Mouse (Mus musculus) embryonic facial prominence, embryonic 13.5 days (tissue): ENCODE data around the gene Shld1. TPM values are rescaled to one million over a fixed set of nuclear protein-coding genes. Genes with fewer than 3 reads are reported as not detected.

Source experiments
- ATAC-seq: fragments of 200-750 bp; cut with Nextera tagmentation; 2 replicates; pipeline ENCODE4 v1.8.0; 2017; ENCODE audit warnings: low read depth; ENCODE audit not compliant: insufficient number of reproducible peaks, insufficient read depth, low FRiP score, low TSS enrichment
- H3K27ac ChIP-seq: fragments of 300-500 bp; sonication (generic); 2 replicates; pipeline ENCODE4 v1.5.1; 2015; ENCODE audit warnings: moderate library complexity, mild to moderate bottlenecking, inconsistent platforms
- H3K27me3 ChIP-seq: fragments of 300-500 bp; sonication (generic); 2 replicates; pipeline ENCODE4 v1.6.1; 2015; ENCODE audit warnings: mild to moderate bottlenecking, inconsistent platforms
- H3K36me3 ChIP-seq: fragments of 300-500 bp; sonication (generic); 2 replicates; pipeline ENCODE4 v1.6.1; 2015; ENCODE audit warnings: mild to moderate bottlenecking, inconsistent platforms
- H3K4me1 ChIP-seq: fragments of 300-500 bp; sonication (generic); 2 replicates; pipeline ENCODE4 v1.6.1; 2015; ENCODE audit warnings: inconsistent platforms
- H3K4me2 ChIP-seq: fragments of 300-500 bp; sonication (generic); 2 replicates; pipeline ENCODE4 v1.6.1; 2015; ENCODE audit warnings: moderate library complexity, mild to moderate bottlenecking, inconsistent platforms
- H3K4me3 ChIP-seq: fragments of 300-500 bp; sonication (generic); 2 replicates; pipeline ENCODE4 v1.5.1; 2015; ENCODE audit warnings: mild to moderate bottlenecking, inconsistent platforms
- H3K9ac ChIP-seq: fragments of 300-500 bp; sonication (generic); 2 replicates; pipeline ENCODE4 v1.6.1; 2015; ENCODE audit warnings: mild to moderate bottlenecking, inconsistent platforms
- H3K9me3 ChIP-seq: fragments of 300-500 bp; sonication (generic); 2 replicates; pipeline ENCODE4 v1.6.1; 2016; ENCODE audit warnings: inconsistent platforms
- WGBS: fragments of 180-500 bp; shearing (Covaris S2); methylation state at CpG from one replicate; pipeline ENCODE4 v1.1.7; 2015; ENCODE audit warnings: mixed read lengths; 5-methylcytosine and 5-hydroxymethylcytosine counted together
- polyA plus RNA-seq: library from polyadenylated mRNA; unstranded; fragments of >200 nt; fragmentation: Nextera tagmentation; extraction: Ambion mirVana; gene quantifications from 2 replicates; pipeline ENCODE4 v1.2.1, GENCODE M21; 2015

The Shld1 gene
- polyA plus RNA-seq, 1 experiment from 2014 or later: 15.0 TPM

GRCm38 (mm10) chr2:132725376-132725905, 38.7 kb downstream of the Shld1 start:
- Histone ChIP-seq H3K9ac (no peak overlapping the region), H3K4me3 (no peak overlapping the region), H3K36me3 (no peaks in the 10 kb centered on the region), H3K27me3 (no peaks in the 10 kb centered on the region), H3K4me2 (no peak overlapping the region), H3K4me1 (peaks cover 11% of the 10 kb centered on the region), H3K27ac (no peak overlapping the region), H3K9me3 (no peaks in the 10 kb centered on the region)
- ATAC-seq: no peak
- 90% methylated on average over 9 of the region's 9 CpGs for WGBS

- Histone ChIP-seq H3K4me1 (peaks cover 8% of the 10 kb centered on the region), H3K27ac (no peak overlapping the region), H3K9me3 (no peaks in the 10 kb centered on the region), H3K36me3 (no peaks in the 10 kb centered on the region), H3K27me3 (no peaks in the 10 kb centered on the region), H3K9ac (no peak overlapping the region), H3K4me2 (no peak overlapping the region), H3K4me3 (no peak overlapping the region)
- 74% methylated on average over 2 of the region's 2 CpGs for WGBS
- no peak for ATAC-seq
These were observed 39.4 kb downstream of the Shld1 start for GRCm38 (mm10) chr2:132726156-132726555.

- Histone ChIP-seq H3K27me3 (no peaks in the 10 kb centered on the region), H3K4me1 (no peaks in the 10 kb centered on the region), H3K4me3 (no peak overlapping the region), H3K9ac (no peak overlapping the region), H3K27ac (no peak overlapping the region), H3K4me2 (no peak overlapping the region), H3K9me3 (no peaks in the 10 kb centered on the region), H3K36me3 (no peaks in the 10 kb centered on the region)
- 85% methylated on average over 5 of the region's 5 CpGs for WGBS
- no peak for ATAC-seq
These were observed 46.2 kb downstream of the Shld1 start for GRCm38 (mm10) chr2:132732940-132733339.

GRCm38 (mm10) chr2:132733603-132734573, 47.2 kb downstream of the Shld1 start:
- WGBS: 91% methylated on average over 10 of the region's 10 CpGs
- no peak for ATAC-seq

GRCm38 (mm10) chr2:132738816-132739432, 52.2 kb downstream of the Shld1 start:
- no peak overlapping the region for H3K9ac ChIP-seq
- no peaks in the 10 kb centered on the region for H3K27me3 ChIP-seq
- 52% methylated on average over 2 of the region's 2 CpGs for WGBS
- 0 out of 2 replicates have a peak, but pooled peaks cover 4% of the 10 kb centered on the region for H3K4me1 ChIP-seq
- H3K4me2 ChIP-seq: no peak overlapping the region
- no peaks in the 10 kb centered on the region for H3K36me3 ChIP-seq
- no peak for ATAC-seq
- no peaks in the 10 kb centered on the region for H3K9me3 ChIP-seq
- no peak overlapping the region for H3K27ac ChIP-seq
- H3K4me3 ChIP-seq: no peak overlapping the region

More at GRCm38 (mm10) chr2:132733603-132734573, 47.2 kb downstream of the Shld1 start:
- Histone ChIP-seq H3K9me3 (no peaks in the 10 kb centered on the region), H3K4me1 (no peaks in the 10 kb centered on the region), H3K4me2 (no peak overlapping the region), H3K36me3 (no peaks in the 10 kb centered on the region), H3K9ac (no peak overlapping the region), H3K27me3 (no peaks in the 10 kb centered on the region), H3K4me3 (no peak overlapping the region), H3K27ac (no peak overlapping the region)

GRCm38 (mm10) chr2:132741862-132742347, 55.2 kb downstream of the Shld1 start:
- H3K4me1 ChIP-seq: 0 out of 2 replicates have a peak, but pooled peaks cover 4% of the 10 kb centered on the region
- no peak overlapping the region for H3K4me3 ChIP-seq
- no peaks in the 10 kb centered on the region for H3K27me3 ChIP-seq
- no peak overlapping the region for H3K27ac ChIP-seq
- H3K4me2 ChIP-seq: no peak overlapping the region
- no peaks in the 10 kb centered on the region for H3K36me3 ChIP-seq
- H3K9me3 ChIP-seq: no peaks in the 10 kb centered on the region
- no peak for ATAC-seq
- no peak overlapping the region for H3K9ac ChIP-seq
- WGBS: 58% methylated on average over 8 of the region's 8 CpGs

GRCm38 (mm10) chr2:132744866-132745265, 58.1 kb downstream of the Shld1 start:
- Histone ChIP-seq H3K9ac (no peak overlapping the region), H3K4me2 (no peak overlapping the region), H3K4me3 (no peak overlapping the region), H3K9me3 (no peaks in the 10 kb centered on the region), H3K4me1 (0 out of 2 replicates have a peak, but pooled peaks cover 4% of the 10 kb centered on the region), H3K27me3 (no peaks in the 10 kb centered on the region), H3K36me3 (no peaks in the 10 kb centered on the region), H3K27ac (no peak overlapping the region)
- ATAC-seq: no peak
- WGBS: 83% methylated on average over 5 of the region's 5 CpGs

GRCm38 (mm10) chr2:132746108-132746507, 59.4 kb downstream of the Shld1 start:
- WGBS: 85% methylated on average over 3 of the region's 3 CpGs
- Histone ChIP-seq H3K9me3 (no peaks in the 10 kb centered on the region), H3K9ac (no peak overlapping the region), H3K4me1 (0 out of 2 replicates have a peak, but pooled peaks cover 4% of the 10 kb centered on the region), H3K36me3 (peaks cover 9% of the 10 kb centered on the region; the same call in 1 of the 2 replicates), H3K27ac (no peak overlapping the region), H3K4me2 (no peak overlapping the region), H3K27me3 (no peaks in the 10 kb centered on the region), H3K4me3 (no peak overlapping the region)
- no peak for ATAC-seq

GRCm38 (mm10) chr2:132750726-132751125, 64.0 kb downstream of the Shld1 start:
- H3K4me1 ChIP-seq: no peaks in the 10 kb centered on the region
- H3K27me3 ChIP-seq: no peaks in the 10 kb centered on the region
- H3K36me3 ChIP-seq: peaks cover 10% of the 10 kb centered on the region; the same call in 1 of the 2 replicates
- H3K4me3 ChIP-seq: no peak overlapping the region
- no peak overlapping the region for H3K4me2 ChIP-seq
- H3K27ac ChIP-seq: no peak overlapping the region
- no peaks in the 10 kb centered on the region for H3K9me3 ChIP-seq
- ATAC-seq: no peak
- no peak overlapping the region for H3K9ac ChIP-seq

GRCm38 (mm10) chr2:132751141-132752066, 64.7 kb downstream of the Shld1 start:
- no peaks in the 10 kb centered on the region for H3K4me1 ChIP-seq
- H3K9me3 ChIP-seq: no peaks in the 10 kb centered on the region
- ATAC-seq: 0 out of 2 replicates have a peak, but pooled peaks have one; percentile 15
- no peak overlapping the region for H3K27ac ChIP-seq
- no peak overlapping the region for H3K4me2 ChIP-seq
- 56% methylated on average over 15 of the region's 15 CpGs for WGBS
- no peaks in the 10 kb centered on the region for H3K27me3 ChIP-seq
- H3K9ac ChIP-seq: no peak overlapping the region
- H3K4me3 ChIP-seq: no peak overlapping the region
- H3K36me3 ChIP-seq: peaks cover 10% of the 10 kb centered on the region; the same call in 1 of the 2 replicates

GRCm38 (mm10) chr2:132752398-132752797, 65.7 kb downstream of the Shld1 start:
- H3K9me3 ChIP-seq: no peaks in the 10 kb centered on the region
- H3K9ac ChIP-seq: no peak overlapping the region
- H3K4me2 ChIP-seq: no peak overlapping the region
- ATAC-seq: no peak
- H3K36me3 ChIP-seq: peaks cover 10% of the 10 kb centered on the region; the same call in 1 of the 2 replicates
- 57% methylated on average over 2 of the region's 2 CpGs for WGBS
- no peaks in the 10 kb centered on the region for H3K27me3 ChIP-seq
- H3K27ac ChIP-seq: no peak overlapping the region
- no peak overlapping the region for H3K4me3 ChIP-seq
- no peaks in the 10 kb centered on the region for H3K4me1 ChIP-seq
